Mouse (Mus musculus): ENCODE results near the gene Cd55b. TPM values are rescaled to one million over a fixed set of nuclear protein-coding genes. Genes with fewer than 3 reads are reported as not detected.
"Not testable (repeated sequence)": the region's sequence is repeated elsewhere in the genome, so short reads cannot be mapped to it uniquely, and the experiment has no call there.

Gene Cd55b
- polyA plus RNA-seq, 1 experiment, result not detected

GRCm38 (mm10) chr1:130455111-130455510, 32.3 kb upstream of the Cd55b start:
- Histone ChIP-seq H3K27me3 (ENCODE audit: control insufficient read depth, insufficient read depth, low read length) (no peaks in the 10 kb centered on the region), H3K27ac (ENCODE audit: control insufficient read depth, insufficient read depth, low read length) (no peak overlapping the region), H3K36me3 (ENCODE audit: control insufficient read depth, insufficient read depth, low read length) (no peaks in the 10 kb centered on the region), H3K4me3 (ENCODE audit: control insufficient read depth, insufficient read depth, low read length) (no peak overlapping the region), H3K4me1 (replicated peaks; ENCODE audit: control insufficient read depth, insufficient read depth, low read length) (no peaks in the 10 kb centered on the region)
- WGBS, result 96% methylated on average over 2 of the region's 2 CpGs
- no peak for DNase-seq
- TF ChIP-seq POLR2A (IDR thresholded peaks at IDR 0.05; ENCODE audit: control insufficient read depth, extremely low read depth, insufficient read depth, low read length, poor library complexity) (no peak), CTCF (IDR thresholded peaks at IDR 0.05; ENCODE audit: borderline replicate concordance, control insufficient read depth, extremely low read depth, insufficient read depth, low read length, poor library complexity) (no peak)

GRCm38 (mm10) chr1:130442930-130443329, 20.1 kb upstream of the Cd55b start:
- H3K36me3 ChIP-seq (ENCODE audit: control insufficient read depth, insufficient read depth, low read length); H3K4me3 ChIP-seq (ENCODE audit: control insufficient read depth, insufficient read depth, low read length); H3K27me3 ChIP-seq (ENCODE audit: control insufficient read depth, insufficient read depth, low read length); DNase-seq; H3K27ac ChIP-seq (ENCODE audit: control insufficient read depth, insufficient read depth, low read length); H3K4me1 ChIP-seq (replicated peaks; ENCODE audit: control insufficient read depth, insufficient read depth, low read length): not testable (repeated sequence)
- WGBS, result 81% methylated on average over 1 of the region's 1 CpGs

- no peak for DNase-seq
- H3K27me3 ChIP-seq (ENCODE audit: control insufficient read depth, insufficient read depth, low read length), result no peaks in the 10 kb centered on the region
- no peaks in the 10 kb centered on the region for H3K36me3 ChIP-seq (ENCODE audit: control insufficient read depth, insufficient read depth, low read length)
- no peak overlapping the region for H3K27ac ChIP-seq (ENCODE audit: control insufficient read depth, insufficient read depth, low read length)
- WGBS, result 83% methylated on average over 4 of the region's 4 CpGs
- no peaks in the 10 kb centered on the region for H3K4me1 ChIP-seq (replicated peaks; ENCODE audit: control insufficient read depth, insufficient read depth, low read length)
- TF ChIP-seq CTCF (IDR thresholded peaks at IDR 0.05; ENCODE audit: borderline replicate concordance, control insufficient read depth, extremely low read depth, insufficient read depth, low read length, poor library complexity), result no peak
- TF ChIP-seq POLR2A (IDR thresholded peaks at IDR 0.05; ENCODE audit: control insufficient read depth, extremely low read depth, insufficient read depth, low read length, poor library complexity), result no peak
- no peak overlapping the region for H3K4me3 ChIP-seq (ENCODE audit: control insufficient read depth, insufficient read depth, low read length)
Observed at GRCm38 (mm10) chr1:130430920-130431319, 8.1 kb upstream of the Cd55b start.

GRCm38 (mm10) chr1:130428667-130429066, 5.9 kb upstream of the Cd55b start:
- not testable (repeated sequence) for DNase-seq; H3K4me3 ChIP-seq (ENCODE audit: control insufficient read depth, insufficient read depth, low read length); H3K4me1 ChIP-seq (replicated peaks; ENCODE audit: control insufficient read depth, insufficient read depth, low read length); H3K27ac ChIP-seq (ENCODE audit: control insufficient read depth, insufficient read depth, low read length); H3K36me3 ChIP-seq (ENCODE audit: control insufficient read depth, insufficient read depth, low read length); H3K27me3 ChIP-seq (ENCODE audit: control insufficient read depth, insufficient read depth, low read length)

- not testable (repeated sequence) for H3K27ac ChIP-seq (ENCODE audit: control insufficient read depth, insufficient read depth, low read length); DNase-seq; H3K27me3 ChIP-seq (ENCODE audit: control insufficient read depth, insufficient read depth, low read length); H3K4me3 ChIP-seq (ENCODE audit: control insufficient read depth, insufficient read depth, low read length); H3K36me3 ChIP-seq (ENCODE audit: control insufficient read depth, insufficient read depth, low read length); H3K4me1 ChIP-seq (replicated peaks; ENCODE audit: control insufficient read depth, insufficient read depth, low read length)
- 86% methylated on average over 3 of the region's 3 CpGs for WGBS
Observed at GRCm38 (mm10) chr1:130427175-130427853, 4.5 kb upstream of the Cd55b start.

GRCm38 (mm10) chr1:130422033-130422432, 776 bp downstream of the Cd55b start:
- not testable (repeated sequence) for H3K4me1 ChIP-seq (replicated peaks; ENCODE audit: control insufficient read depth, insufficient read depth, low read length); H3K27me3 ChIP-seq (ENCODE audit: control insufficient read depth, insufficient read depth, low read length); H3K4me3 ChIP-seq (ENCODE audit: control insufficient read depth, insufficient read depth, low read length); H3K36me3 ChIP-seq (ENCODE audit: control insufficient read depth, insufficient read depth, low read length); DNase-seq; H3K27ac ChIP-seq (ENCODE audit: control insufficient read depth, insufficient read depth, low read length)
- no CpG with 5 or more reads among the region's 6 CpGs for WGBS

GRCm38 (mm10) chr1:130397109-130397508, 25.7 kb downstream of the Cd55b start:
- not testable (repeated sequence) for H3K27ac ChIP-seq (ENCODE audit: control insufficient read depth, insufficient read depth, low read length); H3K4me3 ChIP-seq (ENCODE audit: control insufficient read depth, insufficient read depth, low read length); H3K4me1 ChIP-seq (replicated peaks; ENCODE audit: control insufficient read depth, insufficient read depth, low read length); H3K36me3 ChIP-seq (ENCODE audit: control insufficient read depth, insufficient read depth, low read length); H3K27me3 ChIP-seq (ENCODE audit: control insufficient read depth, insufficient read depth, low read length); DNase-seq

GRCm38 (mm10) chr1:130387282-130387681, 35.5 kb downstream of the Cd55b start:
- H3K36me3 ChIP-seq (ENCODE audit: control insufficient read depth, insufficient read depth, low read length); H3K4me3 ChIP-seq (ENCODE audit: control insufficient read depth, insufficient read depth, low read length); H3K27me3 ChIP-seq (ENCODE audit: control insufficient read depth, insufficient read depth, low read length); DNase-seq; H3K27ac ChIP-seq (ENCODE audit: control insufficient read depth, insufficient read depth, low read length); H3K4me1 ChIP-seq (replicated peaks; ENCODE audit: control insufficient read depth, insufficient read depth, low read length): not testable (repeated sequence)

All from thymus, adult 2 months (tissue).